Mouse (Mus musculus) C2C12 (cell line): ENCODE results near the gene C8a.

ENCODE experiments used
- CTCF ChIP-seq: IDR thresholded peaks from one replicate; pipeline ENCODE4 v1.5.1; 2011; ENCODE audit not compliant: control insufficient read depth, insufficient read depth, insufficient read length
- MAX ChIP-seq: IDR thresholded peaks from one replicate; pipeline ENCODE4 v1.6.1; 2011; ENCODE audit warnings: mild to moderate bottlenecking, control low read depth
- MYOD1 ChIP-seq: IDR thresholded peaks from one replicate; pipeline ENCODE4 v1.6.1; 2011; ENCODE audit warnings: low read depth; ENCODE audit not compliant: control insufficient read depth, insufficient read length
- MYOG ChIP-seq: IDR thresholded peaks from one replicate; pipeline ENCODE4 v1.6.1; 2011; ENCODE audit not compliant: control insufficient read depth, insufficient read length; ENCODE audit errors: extremely low read depth
- USF1 ChIP-seq: IDR thresholded peaks from one replicate; pipeline ENCODE4 v1.6.1; 2011; ENCODE audit warnings: low read depth, mild to moderate bottlenecking, control low read depth, moderate library complexity

- TF ChIP-seq CTCF: no peak
- no peak for TF ChIP-seq MAX
- no peak for TF ChIP-seq MYOG
- no peak for TF ChIP-seq USF1
- TF ChIP-seq MYOD1: no peak
Observed at GRCm38 (mm10) chr4:104804100-104804499, 72.1 kb downstream of the C8a start.
